ENCODE assay signal across 22 mouse cellular contexts in the genomic region with DNA sequence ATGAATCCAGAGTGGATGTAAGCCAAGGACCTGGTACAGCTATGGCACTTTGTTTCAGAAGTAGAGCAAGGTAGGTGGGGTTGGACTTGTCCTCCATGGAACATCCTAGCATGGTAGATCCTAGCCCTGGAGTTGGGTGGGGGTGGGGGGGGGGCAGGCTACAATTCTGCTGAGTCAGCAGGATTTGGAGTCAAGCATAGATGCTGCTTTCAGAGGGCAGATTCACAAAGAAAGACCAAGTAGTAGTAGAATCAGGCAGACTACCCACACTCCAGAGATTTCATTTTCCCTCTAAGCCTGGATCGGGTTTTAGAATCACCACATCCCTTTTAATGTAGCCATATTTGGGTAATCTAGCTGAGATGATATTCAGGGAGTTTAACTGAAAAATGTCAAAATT.
"Had no signal": no experiment of that assay in that cellular context is flagged by ENCODE, and none has a peak within 500 bp of the region (broad histone marks: within the 10 kb centered on the region; RNA-seq: fewer than 3 reads in every experiment).

No protein-coding gene starts in this region.

- H3K9ac ChIP-seq: heart, embryonic 13.5 days; heart, embryonic 15.5 days; hindbrain, embryonic 13.5 days; hindbrain, embryonic 15.5 days; kidney, embryonic 15.5 days; limb, embryonic 12.5 days; liver, embryonic 13.5 days had no signal

- H3K9me3 ChIP-seq: heart, embryonic 13.5 days; heart, embryonic 15.5 days; hindbrain, embryonic 13.5 days; hindbrain, embryonic 15.5 days; kidney, embryonic 15.5 days; limb, embryonic 10.5 days; limb, embryonic 12.5 days; liver, embryonic 13.5 days had no signal

- H3K36me3 ChIP-seq: heart, embryonic 13.5 days; heart, embryonic 15.5 days; hindbrain, embryonic 13.5 days; hindbrain, embryonic 15.5 days; kidney, embryonic 15.5 days; limb, embryonic 10.5 days; liver, embryonic 13.5 days had no signal

- H3K4me3 ChIP-seq: heart, adult 2 months; heart, embryonic 13.5 days; heart, embryonic 15.5 days; hindbrain, embryonic 13.5 days; hindbrain, embryonic 15.5 days; kidney, embryonic 15.5 days; left cerebral cortex, adult 2 months; limb, embryonic 10.5 days; limb, embryonic 12.5 days; liver, embryonic 13.5 days had no signal

- H3K27ac ChIP-seq: heart, adult 2 months; heart, embryonic 13.5 days; hindbrain, embryonic 13.5 days; hindbrain, embryonic 15.5 days; hindbrain, postnatal 0 days; kidney, postnatal 0 days; limb, embryonic 10.5 days; limb, embryonic 12.5 days; liver, embryonic 13.5 days had no signal

- H3K27me3 ChIP-seq: hindbrain, embryonic 13.5 days; hindbrain, embryonic 15.5 days; kidney, embryonic 15.5 days; limb, embryonic 12.5 days; liver, embryonic 13.5 days had no signal

- H3K4me2 ChIP-seq: heart, embryonic 11.5 days; heart, embryonic 15.5 days; hindbrain, embryonic 13.5 days; hindbrain, embryonic 15.5 days; limb, embryonic 12.5 days; liver, embryonic 11.5 days; liver, embryonic 13.5 days had no signal

- DNase-seq: gastrocnemius, postnatal 14 days; gastrocnemius, postnatal 36 days; heart, adult 11 months; heart, adult 2 months; heart, postnatal 14 days; heart, postnatal 36 days; kidney, adult 11 months; kidney, adult 9 months; liver; liver, embryonic 13.5 days had no signal
